Mouse (Mus musculus): ENCODE measurements around the gene Pgr.
A peak's percentile ranks its signal among the peaks of the same experiment; 100 is the strongest.

The Pgr gene

GRCm38 (mm10) chr9:8899616-8900202 is at the start of gene Pgr:
Pgr (plus strand) TSS chr9:8899833.
- DNase-seq (ENCODE audit: low read depth): no peak

- DNase-seq (ENCODE audit: low read depth): no peak
These were observed 42.2 kb upstream of the Pgr start for GRCm38 (mm10) chr9:8857455-8857854.

- no peak for DNase-seq (ENCODE audit: low read depth)
These were observed 31.1 kb upstream of the Pgr start for GRCm38 (mm10) chr9:8868511-8868910.

GRCm38 (mm10) chr9:8895205-8895604 is 4.4 kb upstream of the Pgr start:
- no peak for DNase-seq (ENCODE audit: low read depth)

GRCm38 (mm10) chr9:8900203-8901012 is 775 bp downstream of the Pgr start:
- no peak for DNase-seq (ENCODE audit: low read depth)

- DNase-seq (ENCODE audit: low read depth): no peak
These were observed 1.5 kb downstream of the Pgr start for GRCm38 (mm10) chr9:8901013-8901646.

GRCm38 (mm10) chr9:8901647-8902131 is 2.1 kb downstream of the Pgr start:
- DNase-seq (ENCODE audit: low read depth): no peak

GRCm38 (mm10) chr9:8902277-8902676 is 2.6 kb downstream of the Pgr start:
- DNase-seq (ENCODE audit: low read depth): no peak

- no peak for DNase-seq (ENCODE audit: low read depth)
These were observed 27.9 kb downstream of the Pgr start for GRCm38 (mm10) chr9:8927561-8927960.

- DNase-seq (ENCODE audit: low read depth): no peak
These were observed 38.1 kb downstream of the Pgr start for GRCm38 (mm10) chr9:8937753-8938152.

GRCm38 (mm10) chr9:8953306-8953705 is 53.7 kb downstream of the Pgr start:
- DNase-seq (ENCODE audit: low read depth): no peak

GRCm38 (mm10) chr9:8964512-8965133 is 65.0 kb downstream of the Pgr start:
- DNase-seq (ENCODE audit: low read depth): peak; percentile 5

- no peak for DNase-seq (ENCODE audit: low read depth)
These were observed 70.6 kb downstream of the Pgr start for GRCm38 (mm10) chr9:8970240-8970639.

GRCm38 (mm10) chr9:8971491-8971890 is 71.9 kb downstream of the Pgr start, which contains the start of gene Gm16485:
Gm16485 (plus strand) TSS chr9:8971791.
- DNase-seq (ENCODE audit: low read depth): no peak

- DNase-seq (ENCODE audit: low read depth): no peak
These were observed 78.1 kb downstream of the Pgr start for GRCm38 (mm10) chr9:8977775-8978174.

GRCm38 (mm10) chr9:8982315-8982714 is 82.7 kb downstream of the Pgr start:
- no peak for DNase-seq (ENCODE audit: low read depth)

GRCm38 (mm10) chr9:8996494-8996893 is 96.9 kb downstream of the Pgr start:
- DNase-seq (ENCODE audit: low read depth): no peak

- no peak for DNase-seq (ENCODE audit: low read depth)
These were observed 101.5 kb downstream of the Pgr start for GRCm38 (mm10) chr9:9001170-9001569.

GRCm38 (mm10) chr9:9015108-9015507 is 115.5 kb downstream of the Pgr start:
- DNase-seq (ENCODE audit: low read depth): no peak
